Mouse (Mus musculus): ENCODE results near the gene Prl3b1.

Gene Prl3b1

DNA sequence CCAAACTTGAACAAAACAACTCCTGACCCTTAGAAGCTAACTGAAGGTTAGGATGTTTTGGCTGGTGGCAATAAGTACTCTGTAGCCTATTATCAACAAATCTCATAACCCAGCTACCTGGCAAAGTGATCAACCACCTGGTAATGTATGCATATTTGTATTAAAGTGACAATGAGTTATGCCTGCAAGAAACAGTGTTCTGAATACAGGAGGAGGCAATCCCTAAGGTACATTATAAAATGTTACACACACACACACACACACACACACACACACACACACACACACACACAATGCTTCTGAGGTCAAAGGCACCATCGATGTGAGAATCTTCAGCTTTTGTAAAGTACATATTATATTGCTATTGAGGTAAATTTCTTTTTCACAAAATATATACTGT lies at the start of gene Prl3b1:
Gene Prl3b1 (plus strand): TSS at position 301 of the 400 bp plus-strand sequence.
- DNase-seq: no peak

GRCm38 (mm10) chr13:27196359-27196758 lies 45.3 kb upstream of the Prl3b1 start, which contains the start of gene Prl3c1:
Gene Prl3c1, plus strand, starts transcription at chr13:27196659.
- DNase-seq: no peak

- no peak for DNase-seq
These were observed 17.5 kb downstream of the Prl3b1 start, which contains the start of gene Prl3a1 for GRCm38 (mm10) chr13:27259136-27259535. Gene Prl3a1, plus strand, starts transcription at chr13:27259436.

All from lung, postnatal 14 days (tissue).